Mouse (Mus musculus): ENCODE measurements at regions not wholly inside any gene's neighbourhood (a gene's known extent, or its start where the extent isn't known, plus 50 kb on each side); places are given as distances from the start of the nearest gene placed in this dataset.

DNA sequence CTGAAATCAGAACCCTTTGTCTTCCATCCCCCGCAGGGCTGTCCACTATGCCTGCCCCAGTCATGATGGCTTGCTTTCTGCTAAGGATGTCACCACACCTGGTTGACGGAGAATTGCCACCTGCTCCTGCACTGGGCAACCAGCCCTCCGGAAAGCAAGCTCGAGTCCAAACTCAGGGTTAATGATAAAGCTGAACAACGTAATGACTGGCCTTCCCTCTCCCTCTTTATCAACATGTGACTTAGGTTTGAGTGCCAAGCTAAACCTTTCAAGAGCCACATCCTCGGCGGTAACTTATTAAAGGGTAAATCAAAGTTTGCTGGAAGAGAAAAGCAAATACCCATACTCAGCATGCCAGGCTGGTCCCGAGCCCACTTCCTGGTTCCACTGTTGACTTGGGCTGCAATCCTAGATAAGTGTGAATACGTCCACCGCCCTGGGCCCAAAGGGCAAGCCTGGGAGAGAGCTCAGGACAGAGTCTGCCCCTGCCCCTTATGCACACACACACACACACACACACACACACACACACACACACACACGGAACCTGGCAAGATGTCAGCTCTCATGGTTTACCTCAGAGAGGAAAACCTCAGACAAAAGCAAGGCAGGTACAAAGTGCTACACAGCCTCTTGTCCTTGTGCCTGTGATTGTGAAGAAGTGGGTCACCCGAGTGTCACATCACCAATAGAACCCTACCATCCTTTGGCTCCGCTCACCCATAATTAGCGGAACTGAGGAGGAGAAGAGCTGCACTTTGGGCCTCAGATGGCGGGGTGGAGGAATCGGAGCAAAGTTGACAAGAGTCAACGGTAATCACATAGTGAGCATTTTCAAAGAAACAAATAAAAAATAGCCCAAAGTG, 116.0 kb downstream of the Tomm20 start:
- TF ChIP-seq POLR2A (IDR thresholded peaks at IDR 0.05; ENCODE audit: insufficient read depth, low read depth, low read length) (no peak), CTCF (IDR thresholded peaks at IDR 0.05; ENCODE audit: insufficient read depth, low read depth, low read length) (no peak)
- H3K27ac ChIP-seq (ENCODE audit: insufficient read depth, low read depth, low read length): no peak overlapping the region
- no peak overlapping the region for H3K4me3 ChIP-seq (ENCODE audit: insufficient read depth, low read depth, low read length)
- 58% methylated on average over 17 of the region's 17 CpGs for WGBS
- H3K4me1 ChIP-seq (ENCODE audit: control insufficient read depth, insufficient read depth, low read length): peaks cover 42% of the 10 kb centered on the region

DNA sequence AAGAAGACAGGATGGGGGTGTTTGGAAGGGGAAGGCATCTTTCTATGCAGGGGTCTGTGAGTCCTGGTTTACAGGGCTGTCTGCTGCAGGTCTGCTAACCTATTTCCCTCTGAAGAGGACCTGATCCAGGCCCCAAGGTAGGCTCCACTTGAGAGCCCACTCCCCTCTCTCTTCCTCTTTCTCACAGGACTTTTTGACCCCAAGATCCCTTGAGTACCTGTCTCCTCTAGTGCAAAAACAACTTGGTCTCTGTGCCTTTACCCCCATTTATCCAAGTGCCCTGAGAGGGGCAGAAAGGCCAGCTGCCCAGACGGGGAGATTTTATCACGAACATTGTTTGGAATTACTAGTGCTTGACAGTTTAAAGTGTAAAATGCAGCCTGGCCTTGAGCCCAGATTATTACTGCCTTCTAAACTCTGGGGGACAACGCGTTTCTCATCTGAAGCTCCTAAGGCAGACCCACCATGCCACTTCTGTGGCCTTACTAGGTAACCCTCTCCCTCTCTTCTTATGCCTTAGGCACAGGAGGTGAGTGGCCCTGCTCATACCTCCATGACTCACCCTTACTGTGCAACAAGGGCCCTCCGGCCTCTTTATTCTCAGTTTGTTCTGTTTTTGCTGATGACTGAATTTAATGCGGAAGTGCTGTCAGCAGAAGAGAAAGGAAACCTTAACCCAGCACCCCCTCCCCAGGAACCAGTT, 117.8 kb downstream of the Tomm20 start:
- 52% methylated on average over 6 of the region's 6 CpGs for WGBS
- Histone ChIP-seq H3K4me1 (ENCODE audit: control insufficient read depth, insufficient read depth, low read length) (peaks cover 32% of the 10 kb centered on the region), H3K27ac (ENCODE audit: insufficient read depth, low read depth, low read length) (0 out of 2 replicates have a peak overlapping the region, but pooled peaks have one; percentile 93), H3K4me3 (ENCODE audit: insufficient read depth, low read depth, low read length) (no peak overlapping the region)
- TF ChIP-seq POLR2A (IDR thresholded peaks at IDR 0.05; ENCODE audit: insufficient read depth, low read depth, low read length) (no peak), CTCF (IDR thresholded peaks at IDR 0.05; ENCODE audit: insufficient read depth, low read depth, low read length) (no peak)

DNA sequence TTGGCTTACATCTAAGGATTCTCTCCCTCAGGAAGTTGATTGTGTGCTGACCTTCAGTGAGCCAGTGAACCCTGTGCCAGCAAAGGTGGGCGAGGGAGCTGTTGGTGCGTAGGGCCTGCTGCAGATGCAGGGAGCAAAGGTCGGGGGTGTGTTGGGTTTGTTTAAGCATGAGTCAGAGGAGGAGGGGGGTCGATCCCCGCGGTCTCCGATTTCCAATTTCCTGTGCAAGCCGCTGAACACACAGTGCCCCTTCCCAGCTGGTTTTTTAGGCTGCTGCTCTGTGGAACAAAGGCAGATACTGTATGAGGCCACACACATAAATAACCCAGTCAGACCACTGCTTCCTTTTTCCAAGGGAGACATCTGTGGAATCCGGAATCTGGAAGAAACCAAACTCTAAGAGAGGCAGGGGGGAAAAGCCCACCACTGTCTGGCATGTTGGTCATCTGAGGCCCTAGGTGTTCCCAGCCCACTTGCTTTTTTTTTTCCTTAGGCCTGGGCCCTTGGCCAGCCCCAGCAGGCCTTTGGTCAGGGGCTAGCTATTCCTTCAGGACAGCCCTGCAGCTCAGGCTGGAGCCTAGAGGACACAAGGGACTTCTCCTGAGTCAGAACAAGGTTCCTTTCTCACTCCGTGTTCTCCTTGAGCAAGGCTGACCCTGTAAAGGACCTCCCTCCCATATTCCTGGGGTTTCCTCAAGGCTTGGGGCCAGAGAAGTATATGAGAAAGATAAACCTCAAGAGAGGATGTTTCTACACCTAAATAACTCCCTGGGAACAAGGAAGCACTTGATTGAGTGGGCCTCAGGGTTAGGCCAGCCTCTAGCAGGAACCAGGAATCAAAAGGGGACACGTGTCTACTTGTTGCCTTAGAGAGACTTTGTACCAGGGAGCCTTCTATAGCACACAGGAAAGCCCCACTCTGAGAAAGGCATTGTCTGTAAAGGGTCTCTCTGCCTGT, 119.0 kb downstream of the Tomm20 start:
- Histone ChIP-seq H3K4me1 (ENCODE audit: control insufficient read depth, insufficient read depth, low read length) (peaks cover 27% of the 10 kb centered on the region), H3K27ac (ENCODE audit: insufficient read depth, low read depth, low read length) (peak overlapping the region; percentile 93), H3K4me3 (ENCODE audit: insufficient read depth, low read depth, low read length) (no peak overlapping the region)
- 10% methylated on average over 11 of the region's 11 CpGs for WGBS
- TF ChIP-seq CTCF (IDR thresholded peaks at IDR 0.05; ENCODE audit: insufficient read depth, low read depth, low read length) (no peak), POLR2A (IDR thresholded peaks at IDR 0.05; ENCODE audit: insufficient read depth, low read depth, low read length) (0 out of 2 replicates have a peak, but pooled peaks have one; percentile 13)

DNA sequence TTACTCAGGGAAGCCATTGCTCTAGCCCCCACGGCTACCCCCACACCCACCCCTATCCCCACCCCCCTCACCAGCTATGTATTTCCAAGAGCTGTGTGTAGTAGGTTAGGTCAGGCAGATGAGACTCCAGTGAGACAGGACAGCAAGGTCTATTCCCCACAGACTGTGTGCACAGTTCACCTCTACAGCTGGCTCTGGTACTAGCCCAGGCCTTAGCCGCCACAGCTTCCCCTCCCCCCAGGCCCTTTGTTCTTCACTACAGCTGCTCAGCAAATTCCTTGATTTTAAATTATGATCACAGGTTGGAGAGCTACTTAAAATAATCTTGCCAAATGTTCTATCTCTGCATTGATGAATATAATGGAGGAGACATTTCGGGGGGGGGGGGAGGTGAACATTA, 119.8 kb downstream of the Tomm20 start:
- Histone ChIP-seq H3K4me3 (ENCODE audit: insufficient read depth, low read depth, low read length) (no peak overlapping the region), H3K27ac (ENCODE audit: insufficient read depth, low read depth, low read length) (peak overlapping the region; percentile 93; the same call in 1 of the 2 replicates), H3K4me1 (ENCODE audit: control insufficient read depth, insufficient read depth, low read length) (peaks cover 27% of the 10 kb centered on the region)
- TF ChIP-seq CTCF (IDR thresholded peaks at IDR 0.05; ENCODE audit: insufficient read depth, low read depth, low read length) (no peak), POLR2A (IDR thresholded peaks at IDR 0.05; ENCODE audit: insufficient read depth, low read depth, low read length) (no peak)
- WGBS: 17% methylated on average over 3 of the region's 3 CpGs

DNA sequence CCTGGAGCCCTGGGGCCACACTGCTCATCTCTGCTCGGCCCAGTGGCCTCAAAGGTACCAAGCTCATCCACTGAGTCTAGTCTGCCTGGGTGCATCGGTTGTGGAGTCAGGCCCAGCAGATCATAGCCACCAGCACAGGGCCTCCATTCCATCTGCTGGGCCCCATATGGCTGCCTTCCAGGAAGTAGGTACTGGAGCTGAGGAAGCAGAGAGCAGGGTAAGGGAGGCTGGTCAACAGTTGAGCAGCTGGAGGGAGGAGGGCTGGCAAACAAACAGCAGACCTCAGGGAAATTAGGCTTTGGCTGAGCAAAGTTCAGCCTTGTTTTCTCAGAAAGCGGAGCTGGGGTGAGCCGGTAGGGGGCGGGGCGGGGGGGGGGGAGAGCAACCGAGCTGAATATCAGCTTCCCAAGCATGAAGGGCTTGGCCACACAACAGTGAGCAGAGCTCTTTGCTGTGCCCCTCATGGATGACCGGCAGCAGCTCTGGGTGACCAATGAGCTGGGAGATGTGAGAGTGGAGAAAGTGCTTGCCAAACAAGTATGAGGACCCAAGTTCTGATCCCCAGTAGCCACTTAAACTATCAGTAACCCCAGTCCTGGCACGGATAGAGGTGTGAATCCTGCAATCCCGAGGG, 121.0 kb downstream of the Tomm20 start:
- WGBS: 39% methylated on average over 10 of the region's 10 CpGs
- peak overlapping the region; percentile 60; the same call in 1 of the 2 replicates for H3K27ac ChIP-seq (ENCODE audit: insufficient read depth, low read depth, low read length)
- no peak overlapping the region for H3K4me3 ChIP-seq (ENCODE audit: insufficient read depth, low read depth, low read length)
- peaks cover 21% of the 10 kb centered on the region for H3K4me1 ChIP-seq (ENCODE audit: control insufficient read depth, insufficient read depth, low read length)
- TF ChIP-seq POLR2A (IDR thresholded peaks at IDR 0.05; ENCODE audit: insufficient read depth, low read depth, low read length) (no peak), CTCF (IDR thresholded peaks at IDR 0.05; ENCODE audit: insufficient read depth, low read depth, low read length) (no peak)

DNA sequence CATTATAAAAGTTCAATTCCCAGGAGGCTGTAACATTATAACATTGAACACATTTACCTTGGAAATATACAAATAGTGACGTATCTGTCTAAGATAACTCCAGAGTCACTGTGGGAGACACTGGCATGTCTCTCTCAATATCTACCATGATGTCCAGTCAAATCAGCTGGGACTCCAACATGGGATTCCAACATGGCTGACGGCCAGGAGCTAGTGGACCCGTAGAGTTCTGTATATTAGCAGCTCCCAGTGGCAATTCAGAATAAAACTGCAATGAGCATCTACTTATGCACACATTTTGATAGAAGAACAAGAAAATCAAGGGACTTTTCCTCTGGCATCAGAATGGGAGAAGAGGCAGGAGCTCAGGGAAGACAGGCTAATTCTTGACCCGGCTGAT, 123.4 kb downstream of the Tomm20 start:
- TF ChIP-seq CTCF (IDR thresholded peaks at IDR 0.05; ENCODE audit: insufficient read depth, low read depth, low read length) (no peak), POLR2A (IDR thresholded peaks at IDR 0.05; ENCODE audit: insufficient read depth, low read depth, low read length) (no peak)
- H3K4me1 ChIP-seq (ENCODE audit: control insufficient read depth, insufficient read depth, low read length): peaks cover 19% of the 10 kb centered on the region
- no peak overlapping the region for H3K4me3 ChIP-seq (ENCODE audit: insufficient read depth, low read depth, low read length)
- 97% methylated on average over 4 of the region's 4 CpGs for WGBS
- no peak overlapping the region for H3K27ac ChIP-seq (ENCODE audit: insufficient read depth, low read depth, low read length)

DNA sequence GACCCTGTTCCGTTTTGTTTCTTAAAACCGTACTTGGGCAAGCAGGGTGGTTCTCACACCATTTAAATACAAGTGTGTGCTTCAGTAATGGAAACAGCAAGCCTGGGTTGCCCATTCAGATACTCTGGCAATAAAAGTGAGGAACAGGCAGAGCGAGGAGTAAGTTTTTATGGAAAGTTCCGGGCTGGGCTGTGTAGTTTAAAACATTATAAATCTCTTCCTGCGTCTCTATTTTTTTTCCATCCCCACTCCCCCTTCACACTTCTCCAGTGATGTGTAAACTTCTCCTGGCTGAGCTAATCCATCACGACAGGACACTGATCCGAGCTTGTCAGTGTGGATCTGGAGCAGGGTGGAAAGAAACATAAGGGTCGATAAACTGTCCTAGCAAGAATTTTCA, 124.4 kb downstream of the Tomm20 start:
- WGBS: 81% methylated on average over 8 of the region's 8 CpGs
- no peak overlapping the region for H3K27ac ChIP-seq (ENCODE audit: insufficient read depth, low read depth, low read length)
- no peak overlapping the region for H3K4me3 ChIP-seq (ENCODE audit: insufficient read depth, low read depth, low read length)
- no peak for TF ChIP-seq POLR2A (IDR thresholded peaks at IDR 0.05; ENCODE audit: insufficient read depth, low read depth, low read length)
- TF ChIP-seq CTCF (IDR thresholded peaks at IDR 0.05; ENCODE audit: insufficient read depth, low read depth, low read length): no peak
- H3K4me1 ChIP-seq (ENCODE audit: control insufficient read depth, insufficient read depth, low read length): peaks cover 11% of the 10 kb centered on the region

DNA sequence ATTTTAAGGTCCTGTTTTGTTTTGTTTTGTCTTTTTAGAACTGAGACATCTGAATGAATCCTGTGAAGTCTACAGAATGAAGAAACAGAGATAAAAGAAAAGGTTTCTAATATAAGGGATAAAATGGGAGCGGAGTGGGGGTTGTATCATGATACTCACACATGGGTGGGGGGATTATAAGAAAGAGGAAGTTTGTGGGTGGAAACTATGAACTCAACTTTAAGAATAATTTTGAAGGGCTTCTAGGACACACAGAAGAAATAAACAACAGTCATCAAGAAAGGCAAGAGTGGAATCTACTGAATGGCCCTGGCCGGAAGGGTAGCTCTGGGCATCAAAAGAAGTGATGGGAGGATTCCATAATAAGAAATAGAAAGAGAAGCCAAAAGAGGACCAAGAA, 125.1 kb downstream of the Tomm20 start:
- Histone ChIP-seq H3K4me1 (ENCODE audit: control insufficient read depth, insufficient read depth, low read length) (peaks cover 7% of the 10 kb centered on the region), H3K4me3 (ENCODE audit: insufficient read depth, low read depth, low read length) (no peak overlapping the region), H3K27ac (ENCODE audit: insufficient read depth, low read depth, low read length) (no peak overlapping the region)
- TF ChIP-seq CTCF (IDR thresholded peaks at IDR 0.05; ENCODE audit: insufficient read depth, low read depth, low read length): no peak
- 100% methylated on average over 2 of the region's 2 CpGs for WGBS

Measured in olfactory bulb, adult 2 months (tissue).